Mouse (Mus musculus) intestine, postnatal 0 days (tissue): ENCODE data around the gene Trpm7. TPM values are rescaled to one million over a fixed set of nuclear protein-coding genes. Genes with fewer than 3 reads are reported as not detected.

Source experiments
- ATAC-seq: fragments of 200-750 bp; cut with Nextera tagmentation; 2 replicates; pipeline ENCODE4 v1.8.0; 2017; ENCODE audit warnings: mild to moderate bottlenecking, moderate TSS enrichment, moderate library complexity
- H3K27ac ChIP-seq: fragments of 300-500 bp; sonication (generic); 2 replicates; pipeline ENCODE4 v1.5.1; 2014; ENCODE audit warnings: mild to moderate bottlenecking, low read depth, low read length, moderate library complexity
- H3K27me3 ChIP-seq: fragments of 300-500 bp; sonication (generic); replicated peaks from 2 replicates; pipeline ENCODE4 v1.6.1; 2014; ENCODE audit warnings: low read length, mixed read lengths; ENCODE audit not compliant: control insufficient read depth, insufficient read depth
- H3K36me3 ChIP-seq: fragments of 300-500 bp; sonication (generic); 2 replicates; pipeline ENCODE4 v1.6.1; 2014; ENCODE audit warnings: mild to moderate bottlenecking, moderate library complexity; ENCODE audit not compliant: control insufficient read depth, insufficient read depth
- H3K4me1 ChIP-seq: fragments of 300-500 bp; sonication (generic); replicated peaks from 2 replicates; pipeline ENCODE4 v1.6.1; 2014; ENCODE audit warnings: antibody characterized with exemption, low read length, mixed read lengths; ENCODE audit not compliant: control insufficient read depth, insufficient read depth
- H3K4me2 ChIP-seq: fragments of 300-500 bp; sonication (generic); replicated peaks from 2 replicates; pipeline ENCODE4 v1.6.1; 2014; ENCODE audit warnings: low read depth, mild to moderate bottlenecking, moderate library complexity
- H3K4me3 ChIP-seq: fragments of 300-500 bp; sonication (generic); 2 replicates; pipeline ENCODE4 v1.5.1; 2014; ENCODE audit warnings: low read depth, low read length
- H3K9ac ChIP-seq: fragments of 300-500 bp; sonication (generic); 2 replicates; pipeline ENCODE4 v1.6.1; 2014; ENCODE audit warnings: mild to moderate bottlenecking, low read depth, low read length
- H3K9me3 ChIP-seq: fragments of 300-500 bp; sonication (generic); 2 replicates; pipeline ENCODE4 v1.6.1; 2016; ENCODE audit warnings: mixed run types; ENCODE audit not compliant: control insufficient read depth
- CTCF ChIP-seq: sonication (generic); IDR thresholded peaks from 2 replicates; pipeline ENCODE4 v1.5.1; 2016; ENCODE audit warnings: low read depth, mild to moderate bottlenecking, control low read depth, antibody characterized with exemption, moderate library complexity
- WGBS: fragments of 180-500 bp; shearing (Covaris S2); extraction: QIAGEN DNeasy Blood & Tissue Kit; methylation state at CpG from one replicate; pipeline ENCODE4 v1.1.7; 2014; 5-methylcytosine and 5-hydroxymethylcytosine counted together
- polyA plus RNA-seq: library from polyadenylated mRNA; unstranded; fragments of >200 nt; fragmentation: Nextera tagmentation; extraction: Ambion mirVana; gene quantifications from 2 replicates; pipeline ENCODE4 v1.2.1, GENCODE M21; 2015

Trpm7 gene
- polyA plus RNA-seq, 1 experiment from 2014 or later, result 35.3 TPM

DNA sequence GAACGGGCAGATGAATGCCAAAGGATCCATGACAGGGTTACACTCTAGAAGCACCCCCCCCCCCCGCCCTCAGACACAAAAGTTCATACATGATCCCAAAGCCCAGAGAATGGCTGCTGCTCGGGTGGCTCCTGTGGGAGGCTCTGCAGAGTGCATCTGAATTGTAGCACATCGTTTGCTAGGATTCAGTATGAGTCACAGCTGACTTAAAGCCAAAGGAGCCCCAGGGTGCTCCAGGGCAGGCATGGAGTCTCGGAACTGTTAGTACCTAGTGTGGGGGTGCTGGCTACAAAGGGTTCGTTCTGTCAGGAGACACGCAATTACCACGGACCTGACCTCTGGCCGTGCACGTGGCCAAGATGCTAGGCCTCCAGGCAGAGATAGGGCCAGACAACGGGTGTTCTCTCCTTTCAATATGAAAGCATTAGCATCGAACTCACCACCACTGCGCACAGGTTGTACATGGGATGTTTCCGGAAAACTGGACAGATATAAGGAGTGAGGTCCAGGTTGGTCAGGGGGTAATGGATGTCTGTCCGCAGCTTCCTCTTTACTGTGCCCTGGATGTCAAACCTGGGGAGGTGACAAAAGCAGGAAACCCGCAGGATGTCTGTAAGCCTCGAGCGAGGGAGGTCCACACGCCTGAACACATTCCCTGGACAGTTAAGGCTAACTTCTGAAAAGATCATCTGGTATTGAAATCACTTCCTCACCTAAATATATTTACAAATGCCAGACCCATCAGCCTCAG is 106.4 kb downstream of the Trpm7 start:
- H3K4me3 ChIP-seq, result no peak overlapping the region
- no peak for ATAC-seq
- H3K4me2 ChIP-seq, result no peak overlapping the region
- 70% methylated on average over 19 of the region's 19 CpGs for WGBS
- no peaks in the 10 kb centered on the region; the same call in 1 of the 2 replicates for H3K36me3 ChIP-seq
- no peaks in the 10 kb centered on the region for H3K9me3 ChIP-seq
- no peak overlapping the region for H3K27ac ChIP-seq
- no peak overlapping the region for H3K9ac ChIP-seq
- no peaks in the 10 kb centered on the region for H3K27me3 ChIP-seq
- H3K4me1 ChIP-seq, result no peaks in the 10 kb centered on the region
- TF ChIP-seq CTCF, result no peak

- WGBS, result 73% methylated on average over 4 of the region's 4 CpGs
- no peaks in the 10 kb centered on the region; the same call in 1 of the 2 replicates for H3K36me3 ChIP-seq
- H3K4me3 ChIP-seq, result no peak overlapping the region
- no peaks in the 10 kb centered on the region for H3K27me3 ChIP-seq
- H3K4me2 ChIP-seq, result no peak overlapping the region
- H3K27ac ChIP-seq, result no peak overlapping the region
- peak; percentile 55 for TF ChIP-seq CTCF
- H3K4me1 ChIP-seq, result no peaks in the 10 kb centered on the region
- no peak overlapping the region for H3K9ac ChIP-seq
- ATAC-seq, result no peak
- no peaks in the 10 kb centered on the region for H3K9me3 ChIP-seq
Observed at GRCm38 (mm10) chr2:126768194-126768593, 107.8 kb downstream of the Trpm7 start.

DNA sequence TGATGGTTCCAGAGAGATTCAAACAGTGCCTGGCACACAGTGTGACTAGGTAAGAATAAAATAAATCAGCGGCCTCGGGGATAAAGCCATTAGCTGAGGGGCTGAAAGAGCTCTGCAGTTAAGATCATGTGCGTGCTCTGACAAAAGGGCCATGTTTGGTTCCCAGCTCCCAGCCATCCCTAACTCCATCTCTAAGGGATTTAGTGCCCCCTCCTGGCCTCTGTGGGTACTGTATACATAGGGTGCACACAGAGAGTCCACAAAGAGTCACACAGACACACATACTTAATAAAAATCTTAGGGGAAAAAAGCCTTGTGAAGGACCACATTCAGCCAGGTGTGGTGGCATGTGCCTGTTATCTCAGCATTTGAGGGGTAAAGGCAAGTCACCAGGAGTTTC is 108.4 kb downstream of the Trpm7 start:
- WGBS, result 99% methylated on average over 3 of the region's 3 CpGs
- no peak; the same call in 1 of the 2 replicates for TF ChIP-seq CTCF
- Histone ChIP-seq H3K9ac (no peak overlapping the region), H3K9me3 (no peaks in the 10 kb centered on the region), H3K4me2 (no peak overlapping the region), H3K4me3 (no peak overlapping the region), H3K27me3 (no peaks in the 10 kb centered on the region), H3K36me3 (peaks cover 2% of the 10 kb centered on the region; the same call in 1 of the 2 replicates), H3K27ac (no peak overlapping the region), H3K4me1 (no peaks in the 10 kb centered on the region)
- ATAC-seq, result no peak

DNA sequence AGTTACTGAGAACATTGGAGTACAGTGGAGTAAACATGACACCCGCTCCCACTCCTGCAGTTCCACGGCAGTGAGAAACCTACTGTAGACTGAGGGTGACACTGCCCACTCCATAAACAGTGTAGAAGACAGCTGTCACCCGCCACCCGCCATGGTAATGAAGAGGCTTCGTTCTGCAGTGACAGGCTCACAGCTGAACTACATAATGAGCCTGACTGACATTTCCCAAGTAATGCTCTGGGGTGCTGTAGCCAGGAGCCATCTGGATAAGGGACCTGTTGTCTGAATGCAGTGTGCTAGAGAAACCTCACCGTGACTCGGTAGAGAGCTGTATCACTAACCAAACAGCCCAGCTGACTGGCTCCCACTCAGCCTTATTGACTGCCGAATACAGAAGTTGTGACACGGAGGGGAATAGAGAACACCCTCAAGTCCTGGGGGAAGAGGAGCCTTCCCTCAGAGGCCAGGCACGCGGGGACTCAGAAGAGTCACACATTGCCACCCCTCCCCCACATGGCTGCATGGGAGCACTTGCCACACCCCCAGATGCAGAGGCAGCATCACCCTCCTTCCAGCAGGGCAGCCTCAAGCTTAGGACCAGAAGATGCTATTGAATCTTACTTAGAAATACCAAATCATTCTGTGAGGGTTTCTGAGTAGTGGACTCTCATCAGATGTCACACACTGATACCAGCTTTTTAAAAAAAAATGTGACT is 110.0 kb downstream of the Trpm7 start:
- Histone ChIP-seq H3K9me3 (no peaks in the 10 kb centered on the region), H3K4me2 (no peak overlapping the region), H3K27me3 (no peaks in the 10 kb centered on the region), H3K9ac (no peak overlapping the region), H3K36me3 (peaks cover 17% of the 10 kb centered on the region; the same call in 1 of the 2 replicates), H3K27ac (no peak overlapping the region), H3K4me1 (no peaks in the 10 kb centered on the region), H3K4me3 (no peak overlapping the region)
- WGBS, result 41% methylated on average over 11 of the region's 11 CpGs
- TF ChIP-seq CTCF, result no peak
- no peak for ATAC-seq

- 90% methylated on average over 7 of the region's 7 CpGs for WGBS
- ATAC-seq, result no peak
- Histone ChIP-seq H3K4me1 (no peaks in the 10 kb centered on the region), H3K4me3 (no peak overlapping the region), H3K27me3 (no peaks in the 10 kb centered on the region), H3K9ac (no peak overlapping the region), H3K36me3 (peaks cover 81% of the 10 kb centered on the region), H3K9me3 (no peaks in the 10 kb centered on the region), H3K27ac (no peak overlapping the region), H3K4me2 (no peak overlapping the region)
- no peak for TF ChIP-seq CTCF
Observed at GRCm38 (mm10) chr2:126759351-126759750, 116.7 kb downstream of the Trpm7 start.

DNA sequence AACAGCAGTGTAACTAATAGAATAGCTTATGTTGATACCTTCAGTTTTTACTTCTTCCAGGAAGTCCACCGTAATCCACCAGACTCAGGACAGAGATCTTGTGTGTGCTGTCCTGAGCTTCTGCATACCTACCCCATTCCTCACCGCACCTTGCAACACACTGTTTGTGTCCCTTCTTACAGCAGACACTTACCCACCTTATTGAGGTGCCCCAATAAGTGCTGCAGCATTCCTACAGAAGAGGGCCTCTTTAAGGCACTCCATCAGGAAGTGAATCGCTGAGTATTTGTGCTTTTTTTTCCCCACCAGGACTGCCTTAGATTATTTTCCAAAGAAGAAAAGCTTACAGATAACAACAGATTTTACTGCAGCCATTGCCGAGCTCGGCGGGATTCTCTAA is 120.4 kb downstream of the Trpm7 start:
- Histone ChIP-seq H3K27ac (no peak overlapping the region), H3K9me3 (no peaks in the 10 kb centered on the region), H3K9ac (no peak overlapping the region), H3K36me3 (peaks cover 93% of the 10 kb centered on the region), H3K27me3 (no peaks in the 10 kb centered on the region), H3K4me1 (no peaks in the 10 kb centered on the region), H3K4me2 (no peak overlapping the region), H3K4me3 (no peak overlapping the region)
- 91% methylated on average over 6 of the region's 6 CpGs for WGBS
- ATAC-seq, result no peak
- TF ChIP-seq CTCF, result no peak
